ENCODE assay signal across 20 mouse cellular contexts in genomic region chr5:128739168-128739837, GRCm38 (mm10). TPM values are rescaled to one million over a fixed set of nuclear protein-coding genes. Genes with fewer than 3 reads are reported as not detected.
DNase-seq lines count a peak whose midpoint lies in the region; ATAC-seq lines count a peak whose summit lies in the region.
"Had no signal": no experiment of that assay in that cellular context is flagged by ENCODE, and none has a peak within 500 bp of the region (broad histone marks: within the 10 kb centered on the region; RNA-seq: fewer than 3 reads in every experiment).

No protein-coding gene starts in this region.

- no peaks in the 10 kb centered on the region for H3K36me3 ChIP-seq in forebrain, embryonic 14.5 days (ENCODE audit: control insufficient read depth, insufficient read depth, low read length)
- no peaks in the 10 kb centered on the region for H3K36me3 ChIP-seq in hindbrain, embryonic 16.5 days (ENCODE audit: control insufficient read depth, insufficient read depth, low read length)
- no peaks in the 10 kb centered on the region for H3K36me3 ChIP-seq in neural tube, embryonic 12.5 days
- H3K36me3 ChIP-seq: heart, embryonic 10.5 days had no signal

- peak overlapping the region; percentile 36 for H3K4me2 ChIP-seq in forebrain, embryonic 14.5 days (ENCODE audit: low read length)
- peak overlapping the region; percentile 39 for H3K4me2 ChIP-seq in hindbrain, embryonic 16.5 days (ENCODE audit: low read length)
- peak overlapping the region; percentile 34 for H3K4me2 ChIP-seq in neural tube, embryonic 12.5 days (replicated peaks)
- H3K4me2 ChIP-seq: liver, embryonic 11.5 days had no signal

- peak; percentile 50; the same call in 1 of the 2 replicates for ATAC-seq in forebrain, embryonic 14.5 days
- peak; percentile 80 for ATAC-seq in hindbrain, embryonic 16.5 days
- peak; percentile 66; the same call in 1 of the 2 replicates for ATAC-seq in neural tube, embryonic 12.5 days (ENCODE audit: low FRiP score, low read depth)
- ATAC-seq: lung, postnatal 0 days had no signal

- no peak overlapping the region for H3K4me3 ChIP-seq in forebrain, embryonic 14.5 days (ENCODE audit: low read depth, low read length)
- no peak overlapping the region for H3K4me3 ChIP-seq in hindbrain, embryonic 16.5 days (ENCODE audit: low read length)
- H3K4me3 ChIP-seq in neural tube, embryonic 12.5 days, result no peak overlapping the region
- H3K4me3 ChIP-seq: erythroblast, embryonic 14.5 days; heart, embryonic 10.5 days had no signal

- H3K9me3 ChIP-seq in forebrain, embryonic 14.5 days (replicated peaks; ENCODE audit: control insufficient read depth, low read length), result no peaks in the 10 kb centered on the region
- no peaks in the 10 kb centered on the region for H3K9me3 ChIP-seq in hindbrain, embryonic 16.5 days (ENCODE audit: control insufficient read depth, low read length)
- no peaks in the 10 kb centered on the region for H3K9me3 ChIP-seq in neural tube, embryonic 12.5 days
- H3K9me3 ChIP-seq: heart, embryonic 10.5 days had no signal

- H3K9ac ChIP-seq in forebrain, embryonic 14.5 days (ENCODE audit: low read length), result no peak overlapping the region
- no peak overlapping the region for H3K9ac ChIP-seq in hindbrain, embryonic 16.5 days (ENCODE audit: low read depth, low read length)
- H3K9ac ChIP-seq in neural tube, embryonic 12.5 days, result no peak overlapping the region

- H3K27ac ChIP-seq in forebrain, embryonic 14.5 days (ENCODE audit: low read depth, low read length), result no peak overlapping the region
- H3K27ac ChIP-seq in hindbrain, embryonic 16.5 days (ENCODE audit: low read depth, low read length), result no peak overlapping the region
- no peak overlapping the region for H3K27ac ChIP-seq in neural tube, embryonic 12.5 days
- H3K27ac ChIP-seq: heart, embryonic 10.5 days had no signal

- WGBS in forebrain, embryonic 14.5 days, result 17% methylated on average over 16 of the region's 17 CpGs
- 27% methylated on average over 13 of the region's 17 CpGs for WGBS in hindbrain, embryonic 16.5 days
- WGBS in neural tube, embryonic 12.5 days, result 26% methylated on average over 16 of the region's 17 CpGs

- no peaks in the 10 kb centered on the region for H3K27me3 ChIP-seq in forebrain, embryonic 14.5 days (replicated peaks; ENCODE audit: control insufficient read depth, insufficient read depth, low read length)
- no peaks in the 10 kb centered on the region for H3K27me3 ChIP-seq in hindbrain, embryonic 16.5 days (replicated peaks; ENCODE audit: control insufficient read depth, insufficient read depth, low read length)
- 0 out of 2 replicates have a peak, but pooled peaks cover 3% of the 10 kb centered on the region for H3K27me3 ChIP-seq in neural tube, embryonic 12.5 days (replicated peaks)

- DNase-seq in heart, adult 11 months, result peak; percentile 79
- no peak for DNase-seq in heart, adult 9 months (ENCODE audit: low spot score in 2 of 2)
- peak; percentile 41 for DNase-seq in forebrain, embryonic 14.5 days (ENCODE audit: low spot score)
- DNase-seq in adrenal gland, postnatal 14 days, result no peak
- no peak for DNase-seq in adipocyte (ENCODE audit: low spot score)
- DNase-seq in cerebellum, postnatal 25 days, result no peak
- DNase-seq: adrenal gland, postnatal 25 days; cerebellum, postnatal 14 days; heart, postnatal 4 days; kidney, adult 18-20 months; right cerebral cortex, postnatal 4 days had no signal

- 0 out of 2 replicates have a peak, but pooled peaks cover 2% of the 10 kb centered on the region for H3K4me1 ChIP-seq in forebrain, embryonic 14.5 days (ENCODE audit: control insufficient read depth, insufficient read depth, low read length)
- peaks cover 3% of the 10 kb centered on the region; the same call in 1 of the 2 replicates for H3K4me1 ChIP-seq in hindbrain, embryonic 16.5 days (ENCODE audit: control insufficient read depth, insufficient read depth, low read depth, low read length)
- H3K4me1 ChIP-seq in neural tube, embryonic 12.5 days, result peaks cover 11% of the 10 kb centered on the region; the same call in 1 of the 2 replicates
- H3K4me1 ChIP-seq: heart, embryonic 10.5 days had no signal

RNA-seq across cellular contexts. Expression of gene Piwil1, which starts 37.0 kb away (rescaled TPM):
- polyA plus RNA-seq in forebrain, embryonic 14.5 days (2014; fragmentation: Nextera tagmentation; extraction: Ambion mirVana), result not detected in 2 replicates
- polyA plus RNA-seq in hindbrain, embryonic 16.5 days (2015; fragmentation: Nextera tagmentation; extraction: Ambion mirVana), result 0.47 and 0.53 TPM in 2 replicates
- polyA plus RNA-seq in neural tube, embryonic 12.5 days (2016; fragmentation: Nextera tagmentation; extraction: Ambion mirVana), result 0.18 TPM in 1 of 2 replicates, not detected in the other
- total RNA-seq in adrenal gland, postnatal 14 days (2021), result not detected in 2 replicates
- total RNA-seq: adrenal gland, postnatal 25 days; gastrocnemius, adult 8-10 months; heart, postnatal 4 days; megakaryocyte-erythroid progenitor cell, adult 5-6 weeks had no signal
- polyA plus RNA-seq: erythroblast, embryonic 14.5 days; heart, embryonic 10.5 days; liver, embryonic 11.5 days; lung, postnatal 0 days; thymus, postnatal 0 days had no signal

Comparison
In these comparisons a context has a peak if more than half of its experiments do, and no peak if none do; other contexts are left out.
1. DNase-seq: peak in heart, adult 11 months (single experiment) and forebrain, embryonic 14.5 days (single experiment); none in heart, adult 9 months (0 of 2), adrenal gland, postnatal 14 days (single experiment), adipocyte (single experiment) and cerebellum, postnatal 25 days (0 of 2).
2. Peak in every context shown above with its lines, with median percentiles within 50 percentile points of each other: ATAC-seq and H3K4me2 ChIP-seq.